Mouse (Mus musculus): ENCODE measurements at regions not wholly inside any gene's neighbourhood (a gene's known extent, or its start where the extent isn't known, plus 50 kb on each side); places are given as distances from the start of the nearest gene placed in this dataset.

DNA sequence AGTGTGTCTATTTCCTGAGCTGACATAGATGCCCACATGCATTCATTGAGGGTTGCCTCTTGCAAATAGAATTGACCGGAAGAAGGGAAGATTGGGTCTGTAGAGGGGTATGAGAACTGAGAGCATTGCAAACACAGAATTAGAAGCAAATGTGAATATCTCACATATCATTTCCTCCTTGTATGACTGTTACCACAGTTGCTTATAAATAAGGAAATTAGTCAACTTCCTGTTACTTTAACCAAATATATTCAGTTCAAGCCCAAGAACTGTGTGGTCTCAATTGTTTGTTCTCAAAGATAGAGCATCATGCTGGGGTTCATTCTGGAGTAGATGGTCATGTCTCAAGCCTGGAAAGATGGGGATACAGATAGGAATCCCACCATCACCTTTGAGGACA lies 535.6 kb downstream of the Gja1 start:
- Histone ChIP-seq H3K9ac (ENCODE audit: low read depth, low read length) (no peak overlapping the region), H3K27me3 (ENCODE audit: insufficient read depth, low read length) (no peaks in the 10 kb centered on the region), H3K36me3 (ENCODE audit: insufficient read depth, low read length) (no peaks in the 10 kb centered on the region), H3K4me3 (replicated peaks; ENCODE audit: low read depth, low read length) (no peak overlapping the region), H3K9me3 (replicated peaks; ENCODE audit: low read length) (no peaks in the 10 kb centered on the region), H3K4me2 (ENCODE audit: low read length) (no peak overlapping the region), H3K4me1 (replicated peaks; ENCODE audit: insufficient read depth, low read length) (no peaks in the 10 kb centered on the region), H3K27ac (no peak overlapping the region)
- TF ChIP-seq CTCF (IDR thresholded peaks at IDR 0.05; ENCODE audit: low read depth): no peak
- 94% methylated on average over 1 of the region's 1 CpGs for WGBS
- DNase-seq (ENCODE audit: low spot score): no peak
- no peak for ATAC-seq (replicated peaks; ENCODE audit: low FRiP score, low read depth)

DNA sequence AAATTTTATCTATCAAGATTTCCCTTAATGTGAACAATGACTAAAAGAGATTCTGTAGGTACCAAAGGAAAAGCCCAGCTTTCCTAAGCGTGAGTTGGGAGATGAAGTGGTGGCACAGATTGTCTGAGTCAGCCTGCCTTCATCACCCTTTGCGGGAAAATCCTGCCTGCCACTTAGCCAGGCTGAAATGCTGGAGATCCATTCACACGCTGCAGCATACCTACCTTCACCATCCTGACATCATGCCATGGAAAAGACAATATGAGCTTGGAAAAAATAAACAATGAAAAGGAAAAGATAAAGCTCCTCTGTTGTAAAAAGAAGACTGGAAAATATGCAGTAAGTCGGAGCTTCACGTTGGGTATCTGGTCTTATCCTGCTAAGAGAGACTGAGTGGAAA lies 537.0 kb downstream of the Gja1 start:
- H3K9me3 ChIP-seq (replicated peaks; ENCODE audit: low read length): no peaks in the 10 kb centered on the region
- TF ChIP-seq CTCF (IDR thresholded peaks at IDR 0.05; ENCODE audit: low read depth): no peak
- no peak overlapping the region for H3K27ac ChIP-seq
- no peaks in the 10 kb centered on the region for H3K36me3 ChIP-seq (ENCODE audit: insufficient read depth, low read length)
- H3K4me3 ChIP-seq (replicated peaks; ENCODE audit: low read depth, low read length): no peak overlapping the region
- no peaks in the 10 kb centered on the region for H3K27me3 ChIP-seq (ENCODE audit: insufficient read depth, low read length)
- DNase-seq (ENCODE audit: low spot score) (no peak), ATAC-seq (replicated peaks; ENCODE audit: low FRiP score, low read depth) (no peak)
- H3K4me1 ChIP-seq (replicated peaks; ENCODE audit: insufficient read depth, low read length): no peaks in the 10 kb centered on the region
- H3K4me2 ChIP-seq (ENCODE audit: low read length): no peak overlapping the region
- H3K9ac ChIP-seq (ENCODE audit: low read depth, low read length): no peak overlapping the region
- 78% methylated on average over 5 of the region's 5 CpGs for WGBS

DNA sequence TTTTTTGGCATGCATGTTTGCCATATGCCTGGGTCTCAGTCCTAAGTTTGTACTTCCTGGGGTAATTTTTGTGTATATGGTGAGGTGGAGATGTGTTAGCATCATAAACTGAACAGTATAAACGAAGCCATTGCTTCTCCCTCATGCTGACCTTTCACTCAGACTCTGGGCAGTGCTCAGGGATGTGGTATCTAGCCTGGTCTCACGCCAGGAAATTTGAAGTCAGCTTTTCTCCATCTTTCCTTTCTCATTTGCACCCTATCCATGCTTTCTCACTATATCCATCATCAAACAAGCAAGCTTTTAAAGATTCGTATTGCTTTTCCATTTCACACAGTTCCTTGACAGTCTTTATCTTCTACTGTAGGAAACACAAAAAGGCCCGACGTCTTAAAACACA lies 541.3 kb downstream of the Gja1 start:
- no peaks in the 10 kb centered on the region for H3K9me3 ChIP-seq (replicated peaks; ENCODE audit: low read length)
- H3K27me3 ChIP-seq (ENCODE audit: insufficient read depth, low read length): no peaks in the 10 kb centered on the region
- no peak for DNase-seq (ENCODE audit: low spot score)
- H3K4me2 ChIP-seq (ENCODE audit: low read length): no peak overlapping the region
- H3K4me1 ChIP-seq (replicated peaks; ENCODE audit: insufficient read depth, low read length): peaks cover 5% of the 10 kb centered on the region
- no peak overlapping the region for H3K9ac ChIP-seq (ENCODE audit: low read depth, low read length)
- ATAC-seq (replicated peaks; ENCODE audit: low FRiP score, low read depth): no peak
- H3K4me3 ChIP-seq (replicated peaks; ENCODE audit: low read depth, low read length): no peak overlapping the region
- H3K36me3 ChIP-seq (ENCODE audit: insufficient read depth, low read length): no peaks in the 10 kb centered on the region
- no peak overlapping the region for H3K27ac ChIP-seq
- WGBS: 84% methylated on average over 5 of the region's 5 CpGs
- no peak for TF ChIP-seq CTCF (IDR thresholded peaks at IDR 0.05; ENCODE audit: low read depth)

DNA sequence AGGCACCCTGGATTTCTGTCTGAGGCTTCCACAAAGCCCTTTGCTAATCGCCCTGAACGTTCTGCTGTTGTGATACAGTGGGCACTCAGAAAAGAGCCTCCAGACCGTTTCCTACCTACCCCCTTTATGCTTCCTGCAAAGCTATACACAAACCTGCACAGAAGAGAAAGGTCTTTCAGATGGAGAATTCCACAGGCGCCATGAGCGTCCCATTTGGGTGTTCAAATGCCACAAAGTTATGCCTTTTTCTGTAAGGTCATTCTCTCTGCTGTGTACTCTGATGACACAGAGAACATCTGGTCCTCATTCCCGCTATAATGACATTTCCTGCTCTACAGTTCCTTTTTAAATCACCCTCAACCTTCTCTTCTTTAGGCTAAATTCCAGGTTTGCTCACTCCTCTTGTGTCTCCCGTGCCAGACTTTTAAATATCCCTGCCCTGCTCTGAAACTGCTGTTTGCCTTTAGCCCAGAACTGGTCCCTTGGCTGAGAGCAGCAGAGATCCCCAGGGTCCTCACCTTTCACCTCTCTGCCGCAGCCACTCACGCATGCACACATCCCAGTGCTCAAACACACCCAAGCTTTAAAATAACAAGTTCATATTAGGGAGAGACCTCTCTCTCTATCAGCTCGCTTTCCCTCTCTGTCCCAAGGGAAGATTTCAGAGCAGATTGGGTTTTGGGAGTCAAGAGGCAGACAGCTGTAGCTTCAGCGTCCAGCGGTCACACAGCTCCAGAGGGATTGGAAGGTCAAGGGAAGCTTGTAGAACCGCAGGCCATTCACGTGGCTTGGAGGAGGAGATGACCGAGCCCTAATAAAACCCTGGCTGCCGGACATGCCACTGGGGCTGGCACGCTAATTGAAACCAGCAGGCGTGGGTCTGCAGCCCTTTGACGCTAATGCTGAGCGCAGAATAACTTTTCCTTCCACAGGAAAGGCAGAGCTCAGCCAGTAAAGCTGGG lies 543.9 kb downstream of the Gja1 start:
- peak overlapping the region; percentile 9; the same call in 1 of the 2 replicates for H3K9ac ChIP-seq (ENCODE audit: low read depth, low read length)
- H3K27me3 ChIP-seq (ENCODE audit: insufficient read depth, low read length): no peaks in the 10 kb centered on the region
- no peaks in the 10 kb centered on the region for H3K9me3 ChIP-seq (replicated peaks; ENCODE audit: low read length)
- peak overlapping the region; percentile 48 for H3K4me2 ChIP-seq (ENCODE audit: low read length)
- H3K4me1 ChIP-seq (replicated peaks; ENCODE audit: insufficient read depth, low read length): peaks cover 5% of the 10 kb centered on the region
- DNase-seq (ENCODE audit: low spot score) (peak; percentile 77), ATAC-seq (replicated peaks; ENCODE audit: low FRiP score, low read depth) (peak; percentile 46)
- no peaks in the 10 kb centered on the region for H3K36me3 ChIP-seq (ENCODE audit: insufficient read depth, low read length)
- H3K4me3 ChIP-seq (replicated peaks; ENCODE audit: low read depth, low read length): no peak overlapping the region
- TF ChIP-seq CTCF (IDR thresholded peaks at IDR 0.05; ENCODE audit: low read depth): no peak
- WGBS: 19% methylated on average over 20 of the region's 20 CpGs
- no peak overlapping the region for H3K27ac ChIP-seq

DNA sequence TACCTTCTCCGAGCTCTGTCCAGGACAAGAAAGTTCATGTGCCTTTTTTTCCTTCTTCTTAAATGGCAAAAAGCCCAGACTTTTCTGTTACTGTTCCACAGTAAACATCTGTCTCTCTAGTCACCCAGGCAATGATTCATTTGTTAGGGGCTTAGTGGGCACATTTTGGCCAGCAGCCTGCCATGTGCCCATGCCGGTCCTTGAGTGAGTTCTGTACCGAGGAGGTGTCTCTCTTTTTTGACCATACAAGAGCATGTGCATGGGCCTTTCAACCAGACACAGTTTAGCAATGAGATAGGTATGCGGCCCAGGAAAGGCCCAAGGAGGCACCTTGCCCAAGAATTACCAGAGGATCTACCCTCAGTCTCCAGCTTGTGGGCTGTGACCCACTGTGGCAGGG lies 551.0 kb upstream of the Hsf2 start:
- ATAC-seq (replicated peaks; ENCODE audit: low FRiP score, low read depth) (no peak), DNase-seq (ENCODE audit: low spot score) (no peak)
- H3K27ac ChIP-seq: no peak overlapping the region
- no peaks in the 10 kb centered on the region for H3K27me3 ChIP-seq (ENCODE audit: insufficient read depth, low read length)
- TF ChIP-seq CTCF (IDR thresholded peaks at IDR 0.05; ENCODE audit: low read depth): no peak
- no peaks in the 10 kb centered on the region for H3K9me3 ChIP-seq (replicated peaks; ENCODE audit: low read length)
- no peak overlapping the region for H3K4me2 ChIP-seq (ENCODE audit: low read length)
- H3K9ac ChIP-seq (ENCODE audit: low read depth, low read length): no peak overlapping the region
- no peak overlapping the region for H3K4me3 ChIP-seq (replicated peaks; ENCODE audit: low read depth, low read length)
- no peaks in the 10 kb centered on the region for H3K36me3 ChIP-seq (ENCODE audit: insufficient read depth, low read length)
- H3K4me1 ChIP-seq (replicated peaks; ENCODE audit: insufficient read depth, low read length): no peaks in the 10 kb centered on the region
- 76% methylated on average over 4 of the region's 4 CpGs for WGBS

DNA sequence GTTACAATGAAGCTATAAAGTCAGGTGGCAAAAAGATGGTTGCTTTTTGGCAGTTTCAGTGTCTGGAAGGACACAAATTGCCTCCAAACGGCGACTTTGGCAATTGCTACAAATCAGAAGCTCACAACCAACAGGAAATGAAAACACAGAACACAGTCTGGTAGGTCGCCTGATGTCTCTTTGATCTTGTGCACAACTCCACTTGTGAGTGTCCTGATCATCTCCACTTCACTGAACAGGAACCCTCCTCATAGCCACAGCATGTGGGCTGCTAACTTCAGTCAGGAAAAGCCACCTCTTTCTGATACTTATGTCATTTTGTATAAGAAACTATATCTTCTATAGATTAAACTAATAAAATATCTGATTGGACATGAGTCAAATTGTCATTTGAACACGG lies 544.2 kb upstream of the Hsf2 start:
- ATAC-seq (replicated peaks; ENCODE audit: low FRiP score, low read depth) (no peak), DNase-seq (ENCODE audit: low spot score) (peak; percentile 23)
- Histone ChIP-seq H3K4me2 (ENCODE audit: low read length) (no peak overlapping the region), H3K36me3 (ENCODE audit: insufficient read depth, low read length) (no peaks in the 10 kb centered on the region), H3K27me3 (ENCODE audit: insufficient read depth, low read length) (no peaks in the 10 kb centered on the region), H3K4me1 (replicated peaks; ENCODE audit: insufficient read depth, low read length) (no peaks in the 10 kb centered on the region), H3K27ac (no peak overlapping the region), H3K9ac (ENCODE audit: low read depth, low read length) (no peak overlapping the region), H3K4me3 (replicated peaks; ENCODE audit: low read depth, low read length) (no peak overlapping the region), H3K9me3 (replicated peaks; ENCODE audit: low read length) (no peaks in the 10 kb centered on the region)
- TF ChIP-seq CTCF (IDR thresholded peaks at IDR 0.05; ENCODE audit: low read depth): no peak
- 31% methylated on average over 4 of the region's 4 CpGs for WGBS

Data from kidney, postnatal 0 days (tissue).